Mouse (Mus musculus) lung, embryonic 16.5 days (tissue): ENCODE measurements around the gene Nos3. TPM values are rescaled to one million over a fixed set of nuclear protein-coding genes. Genes with fewer than 3 reads are reported as not detected.

ENCODE experiments used
- ATAC-seq: fragments of 200-750 bp; cut with Nextera tagmentation; 2 replicates; pipeline ENCODE4 v1.8.0; 2017; ENCODE audit warnings: low read depth, mild to moderate bottlenecking, moderate library complexity
- H3K27ac ChIP-seq: fragments of 300-500 bp; sonication (generic); 2 replicates; pipeline ENCODE4 v1.5.1; 2014; ENCODE audit warnings: mild to moderate bottlenecking, control low read depth, low read length
- H3K27me3 ChIP-seq: fragments of 300-500 bp; sonication (generic); 2 replicates; pipeline ENCODE4 v1.6.1; 2014; ENCODE audit warnings: low read depth, low read length, mixed read lengths; ENCODE audit not compliant: control insufficient read depth, insufficient read depth
- H3K36me3 ChIP-seq: fragments of 300-500 bp; sonication (generic); 2 replicates; pipeline ENCODE4 v1.6.1; 2014; ENCODE audit warnings: low read length; ENCODE audit not compliant: control insufficient read depth, insufficient read depth
- H3K4me1 ChIP-seq: fragments of 300-500 bp; sonication (generic); replicated peaks from 2 replicates; pipeline ENCODE4 v1.6.1; 2014; ENCODE audit warnings: low read length, mixed read lengths; ENCODE audit not compliant: control insufficient read depth, insufficient read depth
- H3K4me2 ChIP-seq: fragments of 300-500 bp; sonication (generic); 2 replicates; pipeline ENCODE4 v1.6.1; 2014; ENCODE audit warnings: low read depth, low read length, control low read depth
- H3K4me3 ChIP-seq: fragments of 300-500 bp; sonication (generic); 2 replicates; pipeline ENCODE4 v1.5.1; 2014; ENCODE audit warnings: mild to moderate bottlenecking, low read length, control low read depth
- H3K9ac ChIP-seq: fragments of 300-500 bp; sonication (generic); 2 replicates; pipeline ENCODE4 v1.6.1; 2014; ENCODE audit warnings: low read length, control low read depth
- H3K9me3 ChIP-seq: fragments of 300-500 bp; sonication (generic); 2 replicates; pipeline ENCODE4 v1.6.1; 2016; ENCODE audit warnings: low read length; ENCODE audit not compliant: control insufficient read depth
- WGBS: fragments of 180-500 bp; shearing (Covaris S2); extraction: QIAGEN DNeasy Blood & Tissue Kit; methylation state at CpG from one replicate; pipeline ENCODE4 v1.1.7; 2014; 5-methylcytosine and 5-hydroxymethylcytosine counted together
- polyA plus RNA-seq: library from polyadenylated mRNA; unstranded; fragments of >200 nt; fragmentation: Nextera tagmentation; extraction: Ambion mirVana; gene quantifications from 2 replicates; pipeline ENCODE4 v1.2.1, GENCODE M21; 2015

The Nos3 gene
- polyA plus RNA-seq, 1 experiment from 2014 or later = 19.8 TPM

- no peaks in the 10 kb centered on the region for H3K27me3 ChIP-seq
- peak overlapping the region; percentile 59 for H3K4me3 ChIP-seq
- H3K27ac ChIP-seq = peak overlapping the region; percentile 98
- peaks cover 8% of the 10 kb centered on the region for H3K36me3 ChIP-seq
- H3K9ac ChIP-seq = peak overlapping the region; percentile 72
- peaks cover 30% of the 10 kb centered on the region for H3K4me1 ChIP-seq
- WGBS = 1% methylated on average over 49 of the region's 60 CpGs
- peak; percentile 57 for ATAC-seq
- H3K9me3 ChIP-seq = no peaks in the 10 kb centered on the region
- H3K4me2 ChIP-seq = peak overlapping the region; percentile 84
These were observed 60.3 kb downstream of the Nos3 start for GRCm38 (mm10) chr5:24424861-24425411.

GRCm38 (mm10) chr5:24425421-24426036 lies 60.9 kb downstream of the Nos3 start:
- H3K27ac ChIP-seq = peak overlapping the region; percentile 40
- H3K27me3 ChIP-seq = no peaks in the 10 kb centered on the region
- no peaks in the 10 kb centered on the region for H3K9me3 ChIP-seq
- WGBS = under 1% methylated on average over 27 of the region's 30 CpGs
- peak overlapping the region; percentile 59 for H3K4me3 ChIP-seq
- H3K36me3 ChIP-seq = peaks cover 11% of the 10 kb centered on the region
- peak; percentile 11; the same call in 1 of the 2 replicates for ATAC-seq
- H3K4me1 ChIP-seq = peaks cover 30% of the 10 kb centered on the region
- H3K4me2 ChIP-seq = peak overlapping the region; percentile 84
- peak overlapping the region; percentile 72 for H3K9ac ChIP-seq

- Histone ChIP-seq H3K27me3 (no peaks in the 10 kb centered on the region), H3K36me3 (peaks cover 12% of the 10 kb centered on the region), H3K4me3 (peak overlapping the region; percentile 59), H3K9ac (peak overlapping the region; percentile 72), H3K27ac (peak overlapping the region; percentile 40; the same call in 1 of the 2 replicates), H3K4me1 (peaks cover 30% of the 10 kb centered on the region), H3K4me2 (peak overlapping the region; percentile 84), H3K9me3 (no peaks in the 10 kb centered on the region)
- 2% methylated on average over 10 of the region's 10 CpGs for WGBS
- ATAC-seq = no peak
These were observed 61.4 kb downstream of the Nos3 start for GRCm38 (mm10) chr5:24426037-24426432.

- Histone ChIP-seq H3K4me1 (peaks cover 30% of the 10 kb centered on the region), H3K4me3 (peak overlapping the region; percentile 59), H3K36me3 (peaks cover 19% of the 10 kb centered on the region), H3K27me3 (no peaks in the 10 kb centered on the region), H3K4me2 (peak overlapping the region; percentile 84), H3K27ac (peak overlapping the region; percentile 58), H3K9me3 (no peaks in the 10 kb centered on the region), H3K9ac (peak overlapping the region; percentile 72)
- ATAC-seq = no peak
- 13% methylated on average over 9 of the region's 9 CpGs for WGBS
These were observed 62.1 kb downstream of the Nos3 start for GRCm38 (mm10) chr5:24426556-24427284.

- Histone ChIP-seq H3K36me3 (peaks cover 24% of the 10 kb centered on the region), H3K4me2 (peak overlapping the region; percentile 84), H3K9me3 (no peaks in the 10 kb centered on the region), H3K4me1 (peaks cover 30% of the 10 kb centered on the region), H3K27me3 (no peaks in the 10 kb centered on the region), H3K27ac (peak overlapping the region; percentile 58), H3K4me3 (peak overlapping the region; percentile 17; the same call in 1 of the 2 replicates), H3K9ac (peak overlapping the region; percentile 43)
- ATAC-seq = no peak
- 33% methylated on average over 12 of the region's 12 CpGs for WGBS
These were observed 62.6 kb downstream of the Nos3 start for GRCm38 (mm10) chr5:24427285-24427633.

- 16% methylated on average over 15 of the region's 15 CpGs for WGBS
- H3K4me3 ChIP-seq = peak overlapping the region; percentile 32
- H3K27ac ChIP-seq = peak overlapping the region; percentile 50; the same call in 1 of the 2 replicates
- H3K27me3 ChIP-seq = no peaks in the 10 kb centered on the region
- H3K9ac ChIP-seq = peak overlapping the region; percentile 34; the same call in 1 of the 2 replicates
- H3K4me2 ChIP-seq = peak overlapping the region; percentile 84
- peaks cover 25% of the 10 kb centered on the region for H3K4me1 ChIP-seq
- H3K36me3 ChIP-seq = peaks cover 31% of the 10 kb centered on the region
- no peaks in the 10 kb centered on the region for H3K9me3 ChIP-seq
- 0 out of 2 replicates have a peak, but pooled peaks have one; percentile 0 for ATAC-seq
These were observed 63.4 kb downstream of the Nos3 start for GRCm38 (mm10) chr5:24427981-24428402.

- no peak for ATAC-seq
- Histone ChIP-seq H3K9me3 (no peaks in the 10 kb centered on the region), H3K9ac (peak overlapping the region; percentile 34), H3K4me2 (peak overlapping the region; percentile 84), H3K27me3 (no peaks in the 10 kb centered on the region), H3K36me3 (peaks cover 36% of the 10 kb centered on the region), H3K4me3 (peak overlapping the region; percentile 32), H3K4me1 (peaks cover 25% of the 10 kb centered on the region), H3K27ac (peak overlapping the region; percentile 50)
- 28% methylated on average over 9 of the region's 9 CpGs for WGBS
These were observed 64.0 kb downstream of the Nos3 start for GRCm38 (mm10) chr5:24428596-24428995.

GRCm38 (mm10) chr5:24433993-24434392 lies 69.4 kb downstream of the Nos3 start:
- no peak for ATAC-seq
- Histone ChIP-seq H3K4me1 (no peaks in the 10 kb centered on the region; the same call in 1 of the 2 replicates), H3K4me3 (no peak overlapping the region), H3K27me3 (no peaks in the 10 kb centered on the region), H3K36me3 (peaks cover 75% of the 10 kb centered on the region), H3K9me3 (no peaks in the 10 kb centered on the region), H3K9ac (no peak overlapping the region), H3K4me2 (no peak overlapping the region), H3K27ac (no peak overlapping the region)
- 87% methylated on average over 8 of the region's 8 CpGs for WGBS
